Mouse (Mus musculus) hindbrain, embryonic 11.5 days (tissue): Measurements from ENCODE around the gene Atrnl1. TPM values are rescaled to one million over a fixed set of nuclear protein-coding genes. Genes with fewer than 3 reads are reported as not detected.

Experiments
- ATAC-seq: fragments of 200-750 bp; cut with Nextera tagmentation; 2 replicates; pipeline ENCODE4 v1.8.0; 2017; ENCODE audit warnings: mild to moderate bottlenecking, moderate TSS enrichment, moderate library complexity; ENCODE audit not compliant: low FRiP score
- DNase-seq: peaks from one replicate; pipeline ENCODE4 v3.0.0-alpha.2; 2015; ENCODE audit warnings: low spot score
- H3K27ac ChIP-seq: fragments of 300-500 bp; sonication (generic); 2 replicates; pipeline ENCODE4 v1.5.1; 2014; ENCODE audit warnings: mild to moderate bottlenecking, low read depth, low read length
- H3K27me3 ChIP-seq: fragments of 300-500 bp; sonication (generic); 2 replicates; pipeline ENCODE4 v1.6.1; 2014; ENCODE audit warnings: mild to moderate bottlenecking, low read length, moderate library complexity, mixed read lengths; ENCODE audit not compliant: control insufficient read depth, insufficient read depth
- H3K36me3 ChIP-seq: fragments of 300-500 bp; sonication (generic); 2 replicates; pipeline ENCODE4 v1.6.1; 2014; ENCODE audit warnings: mild to moderate bottlenecking, low read length, moderate library complexity, mixed read lengths; ENCODE audit not compliant: control insufficient read depth, insufficient read depth
- H3K4me1 ChIP-seq: fragments of 300-500 bp; sonication (generic); replicated peaks from 2 replicates; pipeline ENCODE4 v1.6.1; 2014; ENCODE audit warnings: low read length, mixed read lengths; ENCODE audit not compliant: control insufficient read depth, insufficient read depth
- H3K4me2 ChIP-seq: fragments of 300-500 bp; sonication (generic); replicated peaks from 2 replicates; pipeline ENCODE4 v1.6.1; 2014; ENCODE audit warnings: mild to moderate bottlenecking, low read depth, low read length
- H3K4me3 ChIP-seq: fragments of 300-500 bp; sonication (generic); 2 replicates; pipeline ENCODE4 v1.5.1; 2014; ENCODE audit warnings: low read depth, low read length
- H3K9ac ChIP-seq: fragments of 300-500 bp; sonication (generic); 2 replicates; pipeline ENCODE4 v1.6.1; 2014; ENCODE audit warnings: low read depth, low read length
- H3K9me3 ChIP-seq: fragments of 300-500 bp; sonication (generic); 2 replicates; pipeline ENCODE4 v1.6.1; 2016; ENCODE audit warnings: low read length; ENCODE audit not compliant: control insufficient read depth
- WGBS: fragments of 180-500 bp; shearing (Covaris S2); extraction: QIAGEN DNeasy Blood & Tissue Kit; methylation state at CpG from one replicate; pipeline ENCODE4 v1.1.7; 2014; 5-methylcytosine and 5-hydroxymethylcytosine counted together
- polyA plus RNA-seq: library from polyadenylated mRNA; unstranded; fragments of >200 nt; fragmentation: Nextera tagmentation; extraction: Ambion mirVana; gene quantifications from 2 replicates; pipeline ENCODE4 v1.2.1, GENCODE M21; 2014

Atrnl1 gene
- polyA plus RNA-seq, 1 experiment from 2014 or later, result 6.6 TPM

GRCm38 (mm10) chr19:57752189-57752588, 141.4 kb downstream of the Atrnl1 start:
- H3K4me1 ChIP-seq, result no peaks in the 10 kb centered on the region
- H3K36me3 ChIP-seq, result no peaks in the 10 kb centered on the region
- no peaks in the 10 kb centered on the region for H3K9me3 ChIP-seq
- H3K4me3 ChIP-seq, result no peak overlapping the region
- H3K9ac ChIP-seq, result no peak overlapping the region
- DNase-seq (no peak), ATAC-seq (no peak)
- H3K27ac ChIP-seq, result no peak overlapping the region
- 96% methylated on average over 14 of the region's 14 CpGs for WGBS
- no peak overlapping the region for H3K4me2 ChIP-seq
- H3K27me3 ChIP-seq, result no peaks in the 10 kb centered on the region

DNA sequence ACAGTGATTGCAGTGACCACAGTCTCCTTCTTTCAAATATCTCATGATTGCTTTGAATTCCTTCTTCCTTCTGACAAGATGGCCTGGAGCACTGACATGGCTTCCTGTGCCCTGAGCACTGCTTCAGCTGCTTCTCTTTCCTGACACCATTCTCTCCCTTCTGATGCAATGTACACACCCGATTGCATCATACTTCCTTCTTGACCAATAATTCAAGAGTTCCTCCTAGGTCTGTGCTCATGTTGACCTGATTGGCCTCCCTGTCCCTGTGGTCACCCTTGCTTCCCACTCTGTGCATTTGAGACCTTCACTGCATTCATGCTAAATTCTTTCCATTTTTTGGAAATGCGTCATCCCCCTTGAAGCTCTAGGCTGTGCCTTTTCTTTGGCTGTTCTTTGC, 151.7 kb downstream of the Atrnl1 start:
- Histone ChIP-seq H3K36me3 (no peaks in the 10 kb centered on the region), H3K9ac (no peak overlapping the region), H3K27ac (no peak overlapping the region), H3K4me1 (no peaks in the 10 kb centered on the region), H3K4me2 (no peak overlapping the region), H3K9me3 (no peaks in the 10 kb centered on the region), H3K27me3 (no peaks in the 10 kb centered on the region), H3K4me3 (no peak overlapping the region)
- DNase-seq (no peak), ATAC-seq (no peak)
- WGBS, result 96% methylated on average over 2 of the region's 2 CpGs

DNA sequence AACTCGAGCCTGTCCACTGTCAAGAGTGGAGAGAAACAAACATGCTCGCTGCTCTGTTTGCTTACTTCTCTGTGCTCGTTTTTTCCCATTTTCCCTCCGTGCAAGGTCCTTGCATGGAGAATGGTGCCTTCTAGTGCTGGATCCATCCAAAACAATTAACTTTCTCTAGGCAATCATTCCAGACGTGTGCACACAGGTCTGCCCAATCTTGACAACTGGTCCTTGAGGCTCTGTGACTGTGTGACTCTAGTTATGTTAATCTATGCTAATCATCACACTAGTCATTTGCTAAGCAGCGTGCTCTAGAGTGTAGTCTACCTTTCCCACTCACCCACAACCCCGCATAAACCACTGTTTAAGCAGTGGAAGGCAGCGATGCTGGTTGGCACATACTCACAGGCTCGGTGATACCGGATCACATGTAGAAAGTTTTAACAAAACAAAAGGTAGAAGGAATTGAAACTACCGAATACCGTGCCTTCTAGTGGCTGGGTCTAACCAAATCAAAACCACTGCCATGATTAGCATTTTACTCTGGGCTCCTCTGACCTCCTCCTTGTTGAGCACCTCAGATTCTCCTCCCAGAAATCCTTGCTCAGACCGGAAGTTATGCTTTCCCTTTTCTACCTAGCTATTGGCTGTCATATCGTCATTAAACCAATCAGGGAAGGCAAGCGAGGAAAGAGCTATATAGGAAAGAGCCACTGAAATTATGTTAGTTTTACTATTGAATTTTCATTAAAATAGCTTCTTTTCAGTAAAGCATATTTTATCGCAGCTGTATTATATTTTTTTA, 153.9 kb downstream of the Atrnl1 start:
- DNase-seq (no peak), ATAC-seq (no peak)
- H3K9ac ChIP-seq, result no peak overlapping the region
- no peaks in the 10 kb centered on the region for H3K4me1 ChIP-seq
- 85% methylated on average over 16 of the region's 16 CpGs for WGBS
- H3K4me3 ChIP-seq, result no peak overlapping the region
- no peaks in the 10 kb centered on the region for H3K9me3 ChIP-seq
- no peak overlapping the region for H3K27ac ChIP-seq
- H3K4me2 ChIP-seq, result no peak overlapping the region
- H3K36me3 ChIP-seq, result no peaks in the 10 kb centered on the region
- no peaks in the 10 kb centered on the region for H3K27me3 ChIP-seq

DNA sequence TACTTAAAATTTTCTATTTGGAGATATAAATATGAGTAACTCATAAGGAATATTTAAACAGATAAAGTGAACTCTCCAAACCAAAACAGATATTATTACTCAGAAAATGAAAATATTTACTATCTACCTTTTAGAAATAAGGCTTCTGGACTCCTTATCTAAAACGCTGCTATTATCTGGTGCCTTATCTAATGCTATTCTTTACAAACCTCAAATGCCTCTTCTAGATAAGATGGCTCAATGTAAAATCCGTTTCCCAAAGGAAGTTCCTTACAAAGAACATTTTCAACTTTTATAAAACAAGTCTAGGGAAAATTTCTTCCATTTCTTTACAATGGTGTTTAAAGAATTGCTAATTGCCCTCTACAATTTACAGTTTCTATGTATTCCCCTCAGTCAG, 156.2 kb downstream of the Atrnl1 start:
- DNase-seq (no peak), ATAC-seq (no peak)
- Histone ChIP-seq H3K4me2 (no peak overlapping the region), H3K4me1 (no peaks in the 10 kb centered on the region), H3K9me3 (no peaks in the 10 kb centered on the region), H3K4me3 (no peak overlapping the region), H3K27me3 (no peaks in the 10 kb centered on the region), H3K9ac (no peak overlapping the region), H3K27ac (no peak overlapping the region), H3K36me3 (no peaks in the 10 kb centered on the region)
- WGBS, result 96% methylated on average over 2 of the region's 2 CpGs

DNA sequence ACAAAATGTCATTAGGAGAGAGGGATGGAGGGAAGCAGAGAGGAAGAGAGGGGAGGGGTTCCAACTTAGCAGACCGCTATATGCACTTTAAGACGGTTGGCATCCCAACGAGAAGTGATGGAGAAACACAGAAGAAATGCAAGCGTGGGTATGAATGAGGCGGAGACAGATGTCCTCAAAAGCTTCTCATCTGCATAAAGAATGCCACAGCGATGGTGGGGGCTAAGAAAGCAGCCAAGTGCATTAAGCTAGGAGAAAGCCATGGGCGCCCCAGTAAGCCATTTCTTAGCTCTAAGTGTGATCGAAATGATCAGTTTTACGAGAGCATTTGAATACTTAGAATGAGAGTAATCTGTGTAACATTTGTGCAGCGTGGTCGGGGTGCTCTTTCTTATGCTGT, 157.8 kb downstream of the Atrnl1 start:
- DNase-seq, result no peak
- H3K27ac ChIP-seq, result no peak overlapping the region
- H3K27me3 ChIP-seq, result no peaks in the 10 kb centered on the region
- H3K4me3 ChIP-seq, result no peak overlapping the region
- H3K4me2 ChIP-seq, result no peak overlapping the region
- 94% methylated on average over 11 of the region's 11 CpGs for WGBS
- no peak overlapping the region for H3K9ac ChIP-seq
- ATAC-seq, result no peak
- H3K36me3 ChIP-seq, result no peaks in the 10 kb centered on the region
- no peaks in the 10 kb centered on the region for H3K4me1 ChIP-seq
- no peaks in the 10 kb centered on the region for H3K9me3 ChIP-seq

GRCm38 (mm10) chr19:57782366-57783089, 171.7 kb downstream of the Atrnl1 start:
- Histone ChIP-seq H3K4me3 (no peak overlapping the region), H3K4me1 (no peaks in the 10 kb centered on the region), H3K27ac (no peak overlapping the region), H3K36me3 (no peaks in the 10 kb centered on the region), H3K4me2 (no peak overlapping the region), H3K9ac (no peak overlapping the region), H3K9me3 (no peaks in the 10 kb centered on the region), H3K27me3 (no peaks in the 10 kb centered on the region)
- ATAC-seq (no peak), DNase-seq (no peak)
- WGBS, result 94% methylated on average over 3 of the region's 3 CpGs

DNA sequence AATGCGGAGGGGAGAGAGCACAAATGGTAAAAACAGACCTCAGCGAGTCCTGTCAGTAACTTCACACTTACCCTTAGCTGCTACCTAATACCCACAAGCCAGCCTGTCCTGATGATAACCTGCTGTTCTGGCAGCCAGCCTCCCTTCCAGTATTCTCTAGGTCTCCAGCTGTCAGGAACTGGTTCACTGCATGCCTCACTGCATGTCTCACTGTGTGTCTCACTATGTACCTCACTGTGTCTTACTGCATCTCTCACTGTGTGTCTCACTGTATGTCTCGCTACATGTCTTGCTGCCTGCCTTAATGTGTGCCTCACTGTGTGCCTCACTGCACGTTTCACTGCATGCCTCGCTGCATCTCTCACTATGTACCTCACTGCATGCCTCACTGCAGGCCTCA, 175.9 kb downstream of the Atrnl1 start:
- H3K36me3 ChIP-seq, result no peaks in the 10 kb centered on the region
- peak overlapping the region; percentile 10; the same call in 1 of the 2 replicates for H3K27ac ChIP-seq
- no peak overlapping the region for H3K9ac ChIP-seq
- no peaks in the 10 kb centered on the region for H3K9me3 ChIP-seq
- DNase-seq (no peak), ATAC-seq (no peak)
- 73% methylated on average over 5 of the region's 5 CpGs for WGBS
- H3K4me3 ChIP-seq, result no peak overlapping the region
- no peaks in the 10 kb centered on the region for H3K4me1 ChIP-seq
- no peak overlapping the region for H3K4me2 ChIP-seq
- no peaks in the 10 kb centered on the region for H3K27me3 ChIP-seq

DNA sequence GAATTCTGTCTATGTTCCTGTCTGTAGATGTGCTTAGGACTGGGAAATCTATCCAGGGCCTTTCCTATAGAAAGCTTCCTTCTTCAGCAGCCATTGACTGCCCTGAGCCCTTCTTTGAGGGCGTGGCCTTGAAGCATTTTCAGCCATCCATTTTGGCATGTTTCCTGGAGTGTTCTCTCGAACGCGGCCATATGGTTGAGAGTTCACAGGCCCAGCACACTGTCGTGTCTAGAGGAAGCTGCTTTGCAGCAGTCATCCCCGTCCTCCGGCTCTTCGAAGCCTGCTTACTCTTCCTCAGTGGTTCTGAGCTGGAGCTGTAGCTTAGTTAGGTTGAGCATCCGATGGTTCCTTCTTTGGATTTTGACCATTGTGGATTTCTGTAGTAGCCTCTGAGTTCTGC, 191.4 kb downstream of the Atrnl1 start:
- Histone ChIP-seq H3K4me1 (no peaks in the 10 kb centered on the region), H3K36me3 (no peaks in the 10 kb centered on the region), H3K4me2 (no peak overlapping the region), H3K27ac (no peak overlapping the region), H3K9me3 (no peaks in the 10 kb centered on the region), H3K9ac (no peak overlapping the region), H3K27me3 (no peaks in the 10 kb centered on the region), H3K4me3 (no peak overlapping the region)
- DNase-seq, result no peak
- ATAC-seq, result no peak
- 92% methylated on average over 9 of the region's 9 CpGs for WGBS
